ENCODE assay signal across 8 mouse cellular contexts in the genomic region with DNA sequence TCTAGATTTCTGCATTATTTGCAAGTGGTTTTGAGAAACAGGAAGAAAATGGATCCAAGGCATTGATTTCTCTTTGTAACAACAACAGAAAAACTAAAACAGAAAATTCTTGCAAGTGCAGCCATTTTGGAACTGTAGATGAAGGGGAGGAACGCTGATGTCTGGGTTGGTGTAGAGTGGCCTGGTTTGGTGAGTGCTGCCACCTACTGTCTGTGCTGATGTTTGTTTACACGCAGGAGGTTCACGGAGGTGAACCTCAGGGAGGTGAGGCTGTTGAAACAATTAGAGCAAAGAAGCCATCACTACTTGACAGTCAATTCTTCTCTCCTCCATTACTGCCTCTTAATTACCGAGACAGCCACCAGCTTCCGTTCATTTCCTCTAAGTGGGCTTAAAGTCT. TPM values are rescaled to one million over a fixed set of nuclear protein-coding genes. Genes with fewer than 3 reads are reported as not detected.
DNase-seq lines count a peak whose midpoint lies in the region; ATAC-seq and TF ChIP-seq lines count a peak whose summit lies in the region.

No protein-coding gene starts in this region.

- H3K36me3 ChIP-seq in embryonic facial prominence, embryonic 14.5 days (ENCODE audit: control insufficient read depth, insufficient read depth, low read length): peaks cover 53% of the 10 kb centered on the region
- H3K36me3 ChIP-seq in spleen, adult 2 months (ENCODE audit: control insufficient read depth, insufficient read depth, low read length): peaks cover 14% of the 10 kb centered on the region

- no peak overlapping the region for H3K27ac ChIP-seq in bone marrow, adult 2 months (ENCODE audit: control insufficient read depth, insufficient read depth, low read depth, low read length, poor library complexity)
- no peak overlapping the region for H3K27ac ChIP-seq in embryonic facial prominence, embryonic 14.5 days (replicated peaks; ENCODE audit: low read depth, low read length)
- no peak overlapping the region for H3K27ac ChIP-seq in spleen, adult 2 months (ENCODE audit: insufficient read depth, low read length)

- no peak overlapping the region for H3K4me3 ChIP-seq in bone marrow, adult 2 months (replicated peaks; ENCODE audit: control insufficient read depth, low read depth, low read length)
- H3K4me3 ChIP-seq in embryonic facial prominence, embryonic 14.5 days (ENCODE audit: low read depth, low read length): no peak overlapping the region
- no peak overlapping the region for H3K4me3 ChIP-seq in spleen, adult 2 months (ENCODE audit: extremely low read depth, insufficient read depth, insufficient read length)

- peak; percentile 89; the same call in 1 of the 2 replicates for ATAC-seq in embryonic facial prominence, embryonic 14.5 days (ENCODE audit: low read depth)

- no peak overlapping the region for H3K4me2 ChIP-seq in embryonic facial prominence, embryonic 14.5 days (ENCODE audit: low read depth, low read length)

- no peak for TF ChIP-seq POLR2A in bone marrow, adult 2 months (IDR thresholded peaks at IDR 0.05; ENCODE audit: borderline replicate concordance, control insufficient read depth, low read depth, low read length)
- TF ChIP-seq POLR2A in spleen, adult 2 months (IDR thresholded peaks at IDR 0.05; ENCODE audit: low read depth, low read length): no peak

- H3K4me1 ChIP-seq in bone marrow, adult 2 months (ENCODE audit: control insufficient read depth, insufficient read depth, low read length): no peaks in the 10 kb centered on the region
- H3K4me1 ChIP-seq in embryonic facial prominence, embryonic 14.5 days (ENCODE audit: control insufficient read depth, insufficient read depth, low read length): no peaks in the 10 kb centered on the region; the same call in 1 of the 2 replicates
- no peaks in the 10 kb centered on the region for H3K4me1 ChIP-seq in spleen, adult 2 months (ENCODE audit: control insufficient read depth, insufficient read depth, insufficient read length)

- peak; percentile 80 for TF ChIP-seq CTCF in bone marrow, adult 2 months (IDR thresholded peaks at IDR 0.05; ENCODE audit: control insufficient read depth, insufficient read depth, low read length)
- peak; percentile 65; the same call in 1 of the 2 replicates for TF ChIP-seq CTCF in spleen, adult 2 months (IDR thresholded peaks at IDR 0.05; ENCODE audit: extremely low read depth, insufficient read depth, insufficient read length, insufficient replicate concordance)

- peak; percentile 73 for DNase-seq in layer of hippocampus, adult 11-12 months (ENCODE audit: low spot score)
- DNase-seq in layer of hippocampus, adult 9-10 months (ENCODE audit: low spot score): no peak
- peak; percentile 72 for DNase-seq in embryonic facial prominence, embryonic 14.5 days (ENCODE audit: low spot score)
- DNase-seq in heart, postnatal 4 days: peak; percentile 80
- peak; percentile 58 for DNase-seq in layer of hippocampus, adult 9-11 months
- peak; percentile 73 for DNase-seq in mesoderm, embryonic 11.5 days (ENCODE audit: low read depth, low spot score)
- DNase-seq in spleen, adult 2 months (ENCODE audit: low read depth in 1 of 2, low spot score in 2 of 2): peak; percentile 30 to 49

- no peak overlapping the region for H3K9ac ChIP-seq in embryonic facial prominence, embryonic 14.5 days (ENCODE audit: low read depth, low read length)

- H3K9me3 ChIP-seq in embryonic facial prominence, embryonic 14.5 days (ENCODE audit: control insufficient read depth, low read length): no peaks in the 10 kb centered on the region

- WGBS in bone marrow, adult 2 months: 38% methylated on average over 5 of the region's 5 CpGs
- 10% methylated on average over 5 of the region's 5 CpGs for WGBS in embryonic facial prominence, embryonic 14.5 days
- 37% methylated on average over 5 of the region's 5 CpGs for WGBS in spleen, adult 2 months

- no peaks in the 10 kb centered on the region for H3K27me3 ChIP-seq in embryonic facial prominence, embryonic 14.5 days (replicated peaks; ENCODE audit: control insufficient read depth, insufficient read depth, low read length)
- H3K27me3 ChIP-seq in spleen, adult 2 months (ENCODE audit: control insufficient read depth, insufficient read depth, low read length): no peaks in the 10 kb centered on the region

RNA-seq across cellular contexts. Expression of a gene that starts 54.7 kb away (rescaled TPM):
- not detected in 2 replicates for polyA plus RNA-seq in bone marrow, adult 2 months (2011; ENCODE audit: insufficient read depth, insufficient read length, low replicate concordance, missing spikeins)
- polyA plus RNA-seq in embryonic facial prominence, embryonic 14.5 days (2014; fragmentation: Nextera tagmentation; extraction: Ambion mirVana): 0.55 and 0.95 TPM in 2 replicates
- under 1 TPM in 1 of 2 experiments, not detected in 1; 0.68 TPM for total RNA-seq in heart, postnatal 4 days (2021)
- not detected in 2 replicates for polyA plus RNA-seq in spleen, adult 2 months (2012; rRNA removed)
